Mouse (Mus musculus) CD4-positive helper T cell, adult 2 months (primary cell): ENCODE data around the gene Foxr1.
"Not testable (repeated sequence)": the region's sequence is repeated elsewhere in the genome, so short reads cannot be mapped to it uniquely, and the experiment has no call there.

Experiments used
- DNase-seq: peaks from one replicate; pipeline ENCODE4 v3.0.0-alpha.2; 2012; ENCODE audit warnings: low read depth, missing footprints, low spot score

Foxr1 gene

GRCm38 (mm10) chr9:44477339-44478228 is 36.6 kb upstream of the Foxr1 start:
- peak; percentile 70 for DNase-seq

GRCm38 (mm10) chr9:44475936-44476335 is 35.0 kb upstream of the Foxr1 start:
- DNase-seq, result no peak

- no peak for DNase-seq
These were observed 33.4 kb upstream of the Foxr1 start for GRCm38 (mm10) chr9:44474327-44474726.

DNA sequence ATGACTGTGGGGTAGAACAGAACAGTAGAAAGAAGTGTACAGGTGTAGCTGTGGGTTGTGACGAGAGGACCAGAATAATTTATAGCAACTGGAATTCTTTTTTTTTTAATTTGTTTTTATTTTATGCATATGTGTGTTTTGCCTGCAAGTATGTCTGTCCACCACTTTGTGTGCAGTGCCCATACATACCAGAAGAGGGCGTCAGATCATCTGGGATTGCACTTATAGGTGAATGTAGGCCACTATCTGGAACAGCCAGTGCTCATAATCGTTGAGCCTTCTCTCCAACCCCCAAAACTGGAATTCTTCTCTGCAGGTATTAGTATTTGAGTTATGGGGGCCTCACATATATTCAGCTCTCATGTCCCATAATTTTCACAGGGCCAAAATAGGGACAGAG is 32.2 kb upstream of the Foxr1 start:
- no peak for DNase-seq

DNA sequence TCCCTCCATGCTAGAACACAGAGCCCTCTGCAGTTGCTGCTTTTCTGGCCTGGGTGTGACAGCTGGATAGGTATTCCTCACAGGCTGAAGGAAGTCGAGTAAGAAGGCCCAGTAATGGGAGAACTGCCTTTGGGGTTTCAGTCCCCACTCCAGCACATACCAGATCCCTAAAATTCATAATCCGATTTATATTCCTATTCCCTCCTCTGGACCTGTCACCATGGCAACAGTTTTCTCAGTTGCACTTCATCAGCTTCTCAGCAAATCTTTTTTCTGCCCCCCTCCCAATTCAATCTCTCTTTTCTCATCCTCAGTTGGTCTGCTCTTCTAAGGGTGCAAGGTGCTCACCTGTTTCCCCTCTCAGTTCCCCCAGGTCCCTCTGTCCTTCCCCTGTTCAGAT is 27.9 kb upstream of the Foxr1 start:
- no peak for DNase-seq

- no peak for DNase-seq
These were observed 27.3 kb upstream of the Foxr1 start for GRCm38 (mm10) chr9:44468224-44468623.

- no peak for DNase-seq
These were observed 21.0 kb upstream of the Foxr1 start for GRCm38 (mm10) chr9:44461950-44462349.

- DNase-seq, result peak; percentile 23
These were observed 16.3 kb upstream of the Foxr1 start for GRCm38 (mm10) chr9:44457035-44457742.

DNA sequence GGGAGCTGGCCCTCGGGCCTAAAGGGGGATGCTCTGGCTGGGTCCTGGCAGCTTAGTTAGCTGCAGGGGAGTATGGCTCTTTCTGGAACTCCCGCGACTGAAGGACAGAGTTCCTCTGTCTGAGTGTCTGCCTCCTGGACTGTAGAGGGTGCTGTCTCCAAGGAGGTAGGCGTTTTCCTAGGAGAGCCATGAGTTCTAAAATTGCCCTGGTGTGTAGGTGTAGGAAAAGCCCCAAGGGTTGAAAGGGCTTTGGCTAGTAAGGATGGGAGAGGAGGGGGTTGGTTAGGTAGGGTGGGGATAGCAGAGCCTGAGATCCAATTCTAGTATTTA is 13.9 kb upstream of the Foxr1 start, which contains the start of gene Upk2:
Gene Upk2 (minus strand): TSS at position 86 of the 330 bp plus-strand sequence.
- DNase-seq, result no peak

- peak; percentile 80 for DNase-seq
These were observed 13.4 kb upstream of the Foxr1 start for GRCm38 (mm10) chr9:44454132-44454890.

DNA sequence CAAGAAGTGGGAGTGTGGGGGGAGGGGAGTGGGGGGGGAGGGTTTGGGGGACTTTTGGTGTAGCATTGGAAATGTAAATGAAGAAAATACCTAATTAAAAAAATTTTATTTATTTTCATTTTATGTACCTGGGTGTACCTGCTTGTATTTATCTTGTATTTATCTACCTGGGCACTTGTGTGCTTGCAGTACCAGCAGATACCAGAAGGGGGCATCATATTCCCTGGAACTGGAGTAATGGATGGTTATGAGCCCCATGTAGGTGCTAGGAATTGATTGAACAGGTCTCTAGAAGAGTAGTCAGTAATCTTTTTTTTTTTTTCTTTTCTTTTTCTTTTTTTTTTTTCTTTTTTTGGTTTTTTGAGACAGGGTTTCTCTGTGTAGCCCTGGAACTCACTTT is 9.5 kb upstream of the Foxr1 start:
- peak; percentile 44 for DNase-seq

DNA sequence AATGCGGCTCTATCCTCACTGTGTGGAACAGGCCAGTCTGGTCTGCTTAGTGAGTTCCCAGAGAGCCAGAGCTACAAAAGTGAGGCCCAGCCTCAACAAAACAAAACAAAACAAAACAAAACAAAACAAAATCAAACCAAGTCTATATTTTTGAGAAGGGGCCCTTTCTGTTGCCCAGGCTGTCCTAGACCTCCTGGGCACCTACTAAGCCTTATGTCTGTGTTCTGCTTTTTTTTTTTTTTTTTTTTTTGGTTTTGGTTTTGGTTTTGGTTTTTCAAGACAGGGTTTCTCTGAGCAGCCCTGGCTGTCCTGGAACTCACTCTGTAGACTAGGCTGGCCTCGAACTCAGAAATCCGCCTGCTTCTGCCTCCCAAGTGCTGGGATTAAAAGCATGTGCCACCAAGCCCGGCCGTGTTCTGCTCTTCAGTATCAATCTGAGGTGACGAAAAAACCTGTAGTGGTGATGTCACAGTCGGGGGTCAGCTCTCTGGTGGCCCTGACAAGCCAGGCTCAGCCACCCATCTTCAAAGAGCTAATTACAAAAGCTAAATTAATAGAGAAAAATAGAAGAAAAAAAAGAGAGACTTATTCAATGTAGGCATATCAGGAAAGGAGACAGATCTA is 3.6 kb upstream of the Foxr1 start:
- DNase-seq, result not testable (repeated sequence)

DNA sequence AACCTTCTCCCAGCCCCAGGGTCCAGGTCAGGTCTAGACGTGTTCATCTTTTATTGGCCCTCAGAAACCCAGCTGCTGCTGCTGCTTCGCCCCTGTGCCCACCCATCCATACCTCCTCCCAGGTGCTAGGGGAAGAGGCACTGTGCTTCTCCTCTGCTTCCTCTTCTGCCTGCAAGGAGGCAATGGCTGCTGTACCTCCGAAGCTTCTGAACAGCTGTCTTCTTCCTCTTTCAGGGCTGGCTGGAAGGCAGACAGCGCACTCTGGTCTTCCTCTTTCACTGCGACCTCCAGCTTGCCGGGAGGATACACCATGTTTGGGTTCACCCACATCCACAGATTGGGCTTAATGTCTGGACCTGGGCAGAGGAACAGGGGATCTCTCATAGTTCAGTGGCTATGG is 5.2 kb downstream of the Foxr1 start:
- no peak for DNase-seq

GRCm38 (mm10) chr9:44432577-44433185 is 8.3 kb downstream of the Foxr1 start:
- no peak for DNase-seq

GRCm38 (mm10) chr9:44423576-44423975 is 17.4 kb downstream of the Foxr1 start:
- no peak for DNase-seq

GRCm38 (mm10) chr9:44420280-44420898 is 20.5 kb downstream of the Foxr1 start:
- DNase-seq, result no peak

GRCm38 (mm10) chr9:44419730-44420129 is 21.2 kb downstream of the Foxr1 start:
- DNase-seq, result not testable (repeated sequence)

- no peak for DNase-seq
These were observed 22.2 kb downstream of the Foxr1 start, which contains the start of gene Ccdc84 for GRCm38 (mm10) chr9:44418519-44419385. Ccdc84 (minus strand) TSS chr9:44418569.

DNA sequence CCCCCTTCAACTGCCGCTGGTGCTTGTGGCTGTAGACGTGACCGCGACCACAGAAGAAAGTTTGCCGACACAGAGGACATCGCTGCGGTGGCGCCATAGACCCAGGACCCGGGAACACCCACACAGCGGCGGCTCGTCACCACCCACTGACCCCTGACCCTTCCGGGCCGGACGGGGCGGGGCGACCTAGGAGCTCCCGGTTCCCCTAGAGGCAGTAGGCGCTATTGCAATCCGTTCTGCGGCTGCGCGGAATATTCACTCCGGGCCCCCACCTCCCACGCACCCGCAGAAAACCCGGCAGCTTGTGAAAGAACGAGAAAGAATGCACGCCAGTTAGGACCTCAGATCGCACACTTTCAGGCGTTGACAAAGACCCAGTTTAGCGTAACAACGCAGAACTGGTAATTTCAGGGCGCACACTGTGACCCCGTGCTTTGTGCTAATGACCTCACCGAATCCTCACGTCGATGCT is 23.0 kb downstream of the Foxr1 start:
- peak; percentile 92 for DNase-seq
